Mouse (Mus musculus) testis, adult 2 months (tissue): ENCODE measurements around the gene Fads6.

Source experiments
- CTCF ChIP-seq: fragments of 200-500 bp; IDR thresholded peaks from 2 replicates; pipeline ENCODE4 v1.5.1; 2012; ENCODE audit warnings: low read depth, mild to moderate bottlenecking, inconsistent platforms, low read length, moderate library complexity; ENCODE audit not compliant: control insufficient read depth, insufficient read depth, insufficient replicate concordance
- POLR2A ChIP-seq: fragments of 200-500 bp; IDR thresholded peaks from 2 replicates; pipeline ENCODE4 v1.6.1; 2012; ENCODE audit warnings: low read depth, mild to moderate bottlenecking, inconsistent platforms, low read length, moderate library complexity; ENCODE audit not compliant: control insufficient read depth

DNA sequence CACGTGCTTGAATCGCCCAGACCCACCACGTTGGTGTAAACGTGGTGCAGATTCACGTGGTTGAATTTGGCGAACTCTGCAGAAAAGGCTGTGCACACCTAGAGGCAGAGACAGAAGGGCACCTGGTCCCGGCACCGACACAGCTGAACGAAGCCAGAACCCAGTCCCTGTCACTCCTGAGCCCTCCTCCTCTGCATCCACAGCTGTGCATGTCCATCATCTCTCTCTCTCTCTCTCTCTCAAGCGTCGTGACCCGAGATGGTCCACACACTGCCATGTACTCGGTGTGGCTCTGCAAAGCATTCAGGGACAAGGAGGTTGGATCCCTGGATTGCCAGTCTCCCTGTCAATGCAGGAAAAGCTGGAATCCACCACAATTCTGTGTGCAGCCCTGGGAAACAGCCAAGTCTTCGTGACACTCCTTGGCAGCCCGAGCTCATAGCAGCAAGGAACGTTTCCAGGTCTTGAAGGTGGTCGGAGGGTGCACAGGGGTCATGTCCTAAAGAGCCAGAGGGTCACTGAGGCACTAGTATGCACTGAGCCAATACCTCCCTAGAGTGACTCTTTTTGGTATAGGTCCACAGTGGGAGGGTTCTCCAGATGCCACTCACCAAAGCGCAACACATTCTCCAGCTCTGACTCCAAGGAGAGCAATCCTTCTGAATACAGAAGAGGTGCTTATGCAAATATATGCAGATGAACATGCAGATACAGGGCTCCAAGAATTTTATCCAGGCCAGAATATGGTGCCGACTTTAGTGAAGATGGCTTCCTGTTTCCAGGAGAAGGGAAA is 11.1 kb downstream of the Fads6 start:
- TF ChIP-seq POLR2A: no peak
- no peak for TF ChIP-seq CTCF
